Mouse (Mus musculus): Measurements from ENCODE around the gene Dcaf12.

- no peak for TF ChIP-seq CTCF (IDR thresholded peaks at IDR 0.05; ENCODE audit: extremely low read depth, insufficient read depth, insufficient read length, insufficient replicate concordance)
- TF ChIP-seq POLR2A (IDR thresholded peaks at IDR 0.05; ENCODE audit: low read depth, low read length): no peak
Observed at GRCm38 (mm10) chr4:41313722-41314121, 967 bp downstream of the Dcaf12 start.
